10 mouse cellular contexts compared by ENCODE assay signal in genomic region chr8:13670011-13670471, GRCm38 (mm10). TPM values are rescaled to one million over a fixed set of nuclear protein-coding genes. Genes with fewer than 3 reads are reported as not detected.
DNase-seq lines count a peak whose midpoint lies in the region; ATAC-seq and TF ChIP-seq lines count a peak whose summit lies in the region.
"Had no signal": no experiment of that assay in that cellular context is flagged by ENCODE, and none has a peak within 500 bp of the region (broad histone marks: within the 10 kb centered on the region; RNA-seq: fewer than 3 reads in every experiment).

No protein-coding gene starts in this region.

- H3K27me3 ChIP-seq in megakaryocyte, embryonic 14.5 days (replicated peaks) = no peaks in the 10 kb centered on the region
- no peaks in the 10 kb centered on the region for H3K27me3 ChIP-seq in midbrain, embryonic 11.5 days (ENCODE audit: control insufficient read depth, insufficient read depth, low read length)

- H3K4me3 ChIP-seq in gastrocnemius, adult 2 months = peak overlapping the region; percentile 46
- H3K4me3 ChIP-seq in megakaryocyte, embryonic 14.5 days (replicated peaks) = peak overlapping the region; percentile 70
- H3K4me3 ChIP-seq in olfactory bulb, adult 2 months (ENCODE audit: insufficient read depth, low read depth, low read length) = no peak overlapping the region
- no peak overlapping the region for H3K4me3 ChIP-seq in midbrain, embryonic 11.5 days (ENCODE audit: low read depth, low read length)

- TF ChIP-seq CTCF in gastrocnemius, adult 2 months (IDR thresholded peaks at IDR 0.05) = no peak
- TF ChIP-seq CTCF in olfactory bulb, adult 2 months (IDR thresholded peaks at IDR 0.05; ENCODE audit: insufficient read depth, low read depth, low read length) = no peak

- no peaks in the 10 kb centered on the region for H3K9me3 ChIP-seq in megakaryocyte, embryonic 14.5 days
- no peaks in the 10 kb centered on the region for H3K9me3 ChIP-seq in midbrain, embryonic 11.5 days (ENCODE audit: control insufficient read depth, low read length)

- no peak for ATAC-seq in megakaryocyte, adult 5-6 weeks (ENCODE audit: poor library complexity, severe bottlenecking)
- ATAC-seq in midbrain, embryonic 11.5 days (ENCODE audit: low FRiP score) = no peak

- no peak overlapping the region for H3K4me2 ChIP-seq in midbrain, embryonic 11.5 days

- intact Hi-C loops in gastrocnemius, adult 2 months (cut with DNase I) = no loop called here
- intact Hi-C loops in heart, postnatal 25 days (cut with DNase I) = loop anchor here (5.0 kb wide), 1 partner anchor 118 kb away; no protein-coding TSS in a partner anchor

- peak overlapping the region; percentile 98 for H3K27ac ChIP-seq in gastrocnemius, adult 2 months
- H3K27ac ChIP-seq in olfactory bulb, adult 2 months (ENCODE audit: insufficient read depth, low read depth, low read length) = peak overlapping the region; percentile 45
- no peak overlapping the region for H3K27ac ChIP-seq in midbrain, embryonic 11.5 days (ENCODE audit: low read depth, low read length)

- H3K4me1 ChIP-seq in megakaryocyte, embryonic 14.5 days = peaks cover 100% of the 10 kb centered on the region
- H3K4me1 ChIP-seq in olfactory bulb, adult 2 months (ENCODE audit: control insufficient read depth, insufficient read depth, low read length) = peaks cover 71% of the 10 kb centered on the region
- H3K4me1 ChIP-seq in midbrain, embryonic 11.5 days (ENCODE audit: control insufficient read depth, insufficient read depth, low read length) = no peaks in the 10 kb centered on the region

- peak; percentile 67 for DNase-seq in gastrocnemius, adult 2 months
- no peak for DNase-seq in gastrocnemius, adult 8-10 months (ENCODE audit: low spot score in 2 of 2)
- peak; percentile 58 for DNase-seq in heart, postnatal 25 days (ENCODE audit: low spot score)
- DNase-seq in midbrain, embryonic 11.5 days (ENCODE audit: low spot score, missing footprints) = no peak
- DNase-seq in right cerebral cortex, postnatal 25 days = no peak

- WGBS in olfactory bulb, adult 2 months = 52% methylated on average over 17 of the region's 17 CpGs
- 87% methylated on average over 17 of the region's 17 CpGs for WGBS in midbrain, embryonic 11.5 days

- H3K36me3 ChIP-seq in megakaryocyte, embryonic 14.5 days (replicated peaks; ENCODE audit: low read length) = peaks cover 93% of the 10 kb centered on the region
- no peaks in the 10 kb centered on the region for H3K36me3 ChIP-seq in midbrain, embryonic 11.5 days (ENCODE audit: control insufficient read depth, insufficient read depth, low read length)

- no peak for TF ChIP-seq POLR2A in olfactory bulb, adult 2 months (IDR thresholded peaks at IDR 0.05; ENCODE audit: insufficient read depth, low read depth, low read length)

- H3K9ac ChIP-seq in midbrain, embryonic 11.5 days (ENCODE audit: low read length) = no peak overlapping the region

RNA-seq across cellular contexts. Expression of gene Rasa3, which starts 7.4 kb away (rescaled TPM):
- total RNA-seq in gastrocnemius, adult 2 months (2021) = 10 to 100 TPM in 1 of 2 experiments, 1 to 10 TPM in 1; 5.9 to 10.5 TPM
- 1 to 10 TPM; 5.0 to 6.9 (median 6.2) TPM for total RNA-seq in gastrocnemius, adult 8-10 months (2022)
- 86.3 and 103 TPM in 2 replicates for polyA plus RNA-seq in megakaryocyte, embryonic 14.5 days (2012; ENCODE audit: insufficient read depth, low replicate concordance)
- 72.8 and 75.0 TPM in 2 replicates for total RNA-seq in megakaryocyte, adult 5-6 weeks (2015)
- total RNA-seq in megakaryocyte, adult 5-6 weeks (2017) = 159 and 164 TPM in 2 replicates
- 10 to 100 TPM; 14.8 to 19.8 TPM for total RNA-seq in heart, postnatal 25 days (2021)
- polyA plus RNA-seq in olfactory bulb, adult 2 months (2012; ENCODE audit: insufficient read depth, insufficient read length, low replicate concordance, missing spikeins) = not detected in 2 replicates
- polyA plus RNA-seq in midbrain, embryonic 11.5 days (2014; fragmentation: Nextera tagmentation; extraction: Ambion mirVana) = 19.8 and 20.7 TPM in 2 replicates

RNA-seq across cellular contexts. Expression of gene Cfap97d2, which starts 35.6 kb away (rescaled TPM):
- total RNA-seq in gastrocnemius, adult 2 months (2021) = not detected
- not detected for total RNA-seq in gastrocnemius, adult 8-10 months (2022)
- polyA plus RNA-seq in megakaryocyte, embryonic 14.5 days (2012; ENCODE audit: insufficient read depth, low replicate concordance) = 6.9 TPM in 1 of 2 replicates, not detected in the other
- not detected in 2 replicates for total RNA-seq in megakaryocyte, adult 5-6 weeks (2015)
- total RNA-seq in megakaryocyte, adult 5-6 weeks (2017) = not detected in 2 replicates
- total RNA-seq in heart, postnatal 25 days (2021) = not detected
- not detected in 2 replicates for polyA plus RNA-seq in olfactory bulb, adult 2 months (2012; ENCODE audit: insufficient read depth, insufficient read length, low replicate concordance, missing spikeins)
- polyA plus RNA-seq in midbrain, embryonic 11.5 days (2014; fragmentation: Nextera tagmentation; extraction: Ambion mirVana) = 0.90 and 1.5 TPM in 2 replicates
- total RNA-seq: adrenal gland, adult 18-20 months; neutrophil, adult 5-6 weeks had no signal

Comparison
In these comparisons a context has a peak if more than half of its experiments do, and no peak if none do; other contexts are left out.
1. DNase-seq: peak in gastrocnemius, adult 2 months (single experiment) and heart, postnatal 25 days (single experiment); none in gastrocnemius, adult 8-10 months (0 of 2), midbrain, embryonic 11.5 days (single experiment) and right cerebral cortex, postnatal 25 days (single experiment).
2. H3K4me3 ChIP-seq: peak in gastrocnemius, adult 2 months (single experiment) and megakaryocyte, embryonic 14.5 days (single experiment); none in olfactory bulb, adult 2 months (single experiment) and midbrain, embryonic 11.5 days (single experiment).